Mouse (Mus musculus) splenic B cell, adult 2 months (primary cell): ENCODE measurements around the gene Ufsp1.
"Not testable (repeated sequence)": the region's sequence is repeated elsewhere in the genome, so short reads cannot be mapped to it uniquely, and the experiment has no call there.

ENCODE experiments used
- DNase-seq: peaks from one replicate; pipeline ENCODE4 v3.0.0-alpha.2; 2011; ENCODE audit warnings: low read depth, low spot score
- H3K27me3 ChIP-seq: 2 replicates; pipeline ENCODE4 v1.6.1; 2012; ENCODE audit warnings: mild to moderate bottlenecking, low read length, moderate library complexity, mixed read lengths; ENCODE audit not compliant: control insufficient read depth, poor library complexity, insufficient read depth, severe bottlenecking
- H3K36me3 ChIP-seq: 2 replicates; pipeline ENCODE4 v1.6.1; 2012; ENCODE audit warnings: mild to moderate bottlenecking, low read length, moderate library complexity, mixed read lengths; ENCODE audit not compliant: control insufficient read depth, poor library complexity, insufficient read depth, severe bottlenecking

Ufsp1 gene

DNA sequence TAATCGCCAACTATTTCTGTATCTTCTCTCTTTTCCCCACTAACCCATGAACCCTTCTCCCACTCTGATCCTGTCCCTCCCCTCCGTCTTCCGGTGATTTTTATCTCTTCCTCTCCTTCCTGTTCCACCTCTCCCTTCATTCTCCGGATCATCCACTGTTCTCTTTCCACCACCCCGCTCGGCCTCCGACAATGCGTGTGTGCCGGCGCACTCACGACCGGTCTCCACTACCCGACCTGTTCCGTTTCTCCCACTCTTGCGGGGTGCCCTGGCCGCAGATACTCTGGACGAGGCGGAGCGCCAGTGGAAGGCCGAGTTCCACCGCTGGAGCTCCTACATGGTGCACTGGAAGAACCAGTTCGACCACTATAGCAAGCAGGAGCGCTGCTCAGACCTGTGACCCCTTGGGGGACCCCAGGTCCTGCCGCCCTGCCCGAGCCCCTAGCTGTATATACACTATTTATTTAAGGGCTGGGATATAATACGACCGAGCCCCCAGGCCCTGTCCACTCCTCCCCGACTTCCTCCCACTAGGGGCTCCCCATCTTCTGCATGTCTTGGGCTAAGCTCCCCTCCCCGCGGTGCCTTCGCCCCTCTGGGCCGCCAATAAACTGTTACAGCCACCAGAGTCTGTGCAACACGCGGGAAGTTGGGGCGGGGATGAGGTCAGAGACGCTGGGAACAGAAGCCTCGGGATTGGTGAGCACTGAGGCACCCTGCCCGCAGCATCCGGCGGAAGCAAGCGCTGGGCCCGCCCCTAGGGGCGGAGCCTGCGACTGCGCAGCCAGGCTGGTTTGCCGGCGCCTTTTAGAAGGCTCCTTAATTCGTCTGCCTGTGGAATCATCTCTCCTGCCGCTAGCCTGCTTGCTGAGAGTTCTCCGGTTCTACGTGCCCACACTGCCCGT is at the start of gene Ufsp1:
Ufsp1 (plus strand) TSS at position 791 of the 905 bp plus-strand sequence.
- Histone ChIP-seq H3K36me3 (peaks cover 13% of the 10 kb centered on the region), H3K27me3 (no peaks in the 10 kb centered on the region)
- peak; percentile 95 for DNase-seq

DNA sequence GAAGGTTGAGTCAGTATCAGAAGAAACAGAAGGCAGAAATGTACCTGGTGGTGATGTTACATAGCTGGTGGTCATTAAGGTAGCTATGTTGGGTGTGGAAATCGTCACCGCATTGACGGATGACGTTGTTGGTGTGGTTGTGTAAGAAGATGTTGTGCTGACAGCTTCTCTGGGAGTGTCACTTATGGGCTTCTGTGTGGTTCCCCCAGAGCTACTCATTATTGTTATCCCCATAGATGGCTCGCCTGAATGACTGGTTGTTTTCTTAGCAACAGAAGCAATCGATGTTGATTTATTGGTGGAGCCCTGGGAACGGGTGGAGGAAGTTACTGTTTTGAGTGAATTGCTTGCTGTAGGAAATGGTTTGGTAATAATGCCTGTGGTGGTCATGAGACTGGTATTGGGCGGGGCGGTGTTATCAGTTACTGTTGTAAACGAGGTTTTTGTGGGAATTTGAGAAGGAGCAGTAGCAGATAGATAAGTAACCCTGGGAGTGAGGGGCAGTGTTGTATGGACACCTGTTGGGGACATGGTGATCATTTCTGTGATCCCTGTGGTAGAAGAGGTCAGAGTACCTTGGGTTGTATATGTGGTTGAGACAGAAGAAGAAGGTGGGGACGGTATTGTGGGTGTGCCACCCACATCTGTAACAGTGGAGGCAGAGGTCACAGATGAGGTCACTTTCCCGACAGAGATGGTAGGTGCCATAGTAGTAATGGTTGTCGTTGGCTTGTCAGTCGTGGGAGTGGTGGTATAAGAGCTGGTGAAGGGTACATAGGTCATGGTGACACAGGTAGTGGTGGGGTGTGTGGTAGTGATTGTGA is 30.3 kb upstream of the Ufsp1 start:
- DNase-seq = no peak
- H3K27me3 ChIP-seq = no peaks in the 10 kb centered on the region
- H3K36me3 ChIP-seq = no peaks in the 10 kb centered on the region; the same call in 1 of the 2 replicates

DNA sequence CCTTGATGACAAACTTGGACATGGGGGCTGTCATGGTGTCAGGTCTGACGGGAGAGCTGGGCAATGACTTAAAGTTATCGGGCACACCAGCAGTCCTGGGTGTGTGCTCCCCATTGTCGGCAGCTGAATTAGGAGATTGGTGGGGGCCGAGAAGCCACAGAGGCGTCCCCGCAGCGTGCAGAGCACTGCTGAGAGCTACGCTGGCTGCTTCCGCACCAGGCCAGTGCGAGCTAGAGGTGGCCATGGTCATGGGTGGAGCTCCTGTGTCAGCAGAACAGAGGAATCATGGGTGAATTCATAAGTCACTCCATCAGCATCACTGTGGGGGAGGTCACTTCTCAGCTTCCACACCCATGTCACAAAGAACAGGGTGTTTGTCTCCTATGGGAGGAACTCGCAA is 29.6 kb upstream of the Ufsp1 start:
- Histone ChIP-seq H3K36me3 (no peaks in the 10 kb centered on the region; the same call in 1 of the 2 replicates), H3K27me3 (no peaks in the 10 kb centered on the region)
- DNase-seq = no peak

DNA sequence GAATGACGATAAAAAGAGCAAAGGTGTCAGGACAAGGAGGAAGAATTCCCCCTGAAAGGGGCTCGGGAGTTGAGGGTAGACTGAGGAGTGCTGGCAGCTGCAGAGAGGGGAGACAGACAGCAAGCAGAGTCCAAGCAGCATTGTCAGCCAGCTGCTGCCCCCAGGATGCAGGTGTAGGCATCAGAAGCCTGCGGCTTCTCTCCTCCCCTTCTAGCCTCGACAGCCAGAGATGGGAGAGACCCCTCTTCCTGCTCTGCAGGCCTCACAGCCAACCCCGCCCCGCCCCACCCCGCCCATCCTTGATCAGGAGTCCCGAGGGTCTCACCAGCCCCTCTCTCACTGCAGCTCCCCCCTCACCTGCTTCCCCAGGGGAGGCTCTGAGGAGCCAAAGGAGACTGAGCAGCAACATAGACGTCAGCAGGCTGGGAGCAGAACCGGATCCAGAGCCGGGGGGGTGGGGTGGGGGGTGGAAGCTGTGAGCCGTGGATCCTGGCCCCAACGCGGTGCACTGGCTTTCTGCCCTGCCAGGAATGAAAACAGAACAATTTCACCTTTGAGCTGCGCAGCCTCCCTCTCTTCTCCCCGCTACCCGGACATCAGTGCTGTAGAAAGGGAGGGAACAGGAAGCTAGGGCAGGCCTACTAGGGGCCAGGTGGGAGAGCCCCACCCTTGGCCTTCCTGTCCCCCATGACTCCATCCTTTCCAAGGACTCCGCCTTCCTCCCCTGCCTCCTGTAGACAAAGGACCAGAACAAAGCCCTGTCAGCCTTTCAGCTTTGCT is 26.1 kb upstream of the Ufsp1 start:
- no peaks in the 10 kb centered on the region for H3K27me3 ChIP-seq
- peak; percentile 63 for DNase-seq
- H3K36me3 ChIP-seq = no peaks in the 10 kb centered on the region; the same call in 1 of the 2 replicates

DNA sequence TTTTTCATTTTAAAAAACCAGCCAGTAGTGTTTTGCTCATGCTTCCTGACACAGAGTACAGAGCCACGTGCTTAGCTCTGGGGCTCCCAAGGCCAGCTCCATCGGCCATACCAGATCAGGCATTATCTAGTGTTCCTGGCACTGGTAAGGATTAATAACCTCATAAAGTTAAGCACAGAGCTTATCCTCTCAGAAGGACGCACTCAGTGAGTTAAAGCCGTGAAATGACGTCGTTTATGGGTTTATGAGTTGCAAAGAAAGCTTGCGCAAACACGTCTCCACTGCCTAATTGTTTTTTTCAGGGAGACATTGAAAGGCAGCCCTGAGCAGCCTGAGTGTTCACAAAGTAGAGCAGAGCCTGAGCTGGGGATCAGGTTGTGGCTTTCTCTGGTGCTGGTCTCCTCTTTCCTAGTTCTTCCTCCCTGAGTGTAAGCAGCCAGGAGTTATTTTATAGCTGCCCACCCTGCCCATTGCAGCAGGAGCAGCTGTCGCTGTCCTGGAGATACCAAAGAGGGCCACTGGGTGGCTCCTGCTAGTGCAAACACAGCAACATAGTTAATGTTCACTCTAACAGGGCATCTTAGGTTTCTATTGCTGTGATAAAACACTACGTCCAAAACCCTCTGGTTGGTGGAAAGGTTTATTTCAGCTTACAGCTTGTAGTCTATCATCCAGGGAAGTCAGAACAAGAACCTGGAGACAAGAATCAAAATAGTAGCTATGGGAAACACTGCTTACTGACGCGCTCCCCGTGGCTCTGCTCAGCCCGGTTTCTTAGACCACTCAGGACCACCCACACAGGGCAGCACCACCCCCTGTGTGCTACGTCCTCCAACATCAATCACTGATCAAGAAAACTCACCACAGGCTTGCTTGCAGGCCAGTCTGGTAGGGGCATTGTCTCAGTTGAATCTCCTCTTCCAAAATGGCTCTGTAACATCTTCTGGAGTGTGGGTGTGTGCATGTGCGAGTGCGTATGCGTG is 16.8 kb upstream of the Ufsp1 start:
- Histone ChIP-seq H3K36me3 (no peaks in the 10 kb centered on the region), H3K27me3 (no peaks in the 10 kb centered on the region)
- no peak for DNase-seq

DNA sequence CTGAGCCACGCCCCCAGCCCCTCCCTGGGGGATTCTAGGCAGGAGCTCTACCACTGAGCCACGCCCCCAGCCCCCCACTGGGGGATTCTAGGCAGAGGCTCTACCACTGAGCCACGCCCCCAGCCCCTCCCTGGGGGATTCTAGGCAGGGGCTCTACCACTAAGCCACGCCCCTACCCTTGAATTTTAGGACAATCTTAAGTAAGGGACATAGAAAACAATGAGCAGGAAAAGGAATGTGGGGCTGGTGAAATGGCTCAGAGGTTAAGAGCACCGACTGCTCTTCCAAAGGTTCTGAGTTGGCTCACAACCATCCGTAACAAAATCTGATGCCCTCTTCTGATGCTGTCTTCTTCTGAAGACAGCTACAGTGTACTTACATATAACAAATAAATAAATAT is 10.0 kb upstream of the Ufsp1 start:
- not testable (repeated sequence) for H3K36me3 ChIP-seq, DNase-seq, H3K27me3 ChIP-seq

DNA sequence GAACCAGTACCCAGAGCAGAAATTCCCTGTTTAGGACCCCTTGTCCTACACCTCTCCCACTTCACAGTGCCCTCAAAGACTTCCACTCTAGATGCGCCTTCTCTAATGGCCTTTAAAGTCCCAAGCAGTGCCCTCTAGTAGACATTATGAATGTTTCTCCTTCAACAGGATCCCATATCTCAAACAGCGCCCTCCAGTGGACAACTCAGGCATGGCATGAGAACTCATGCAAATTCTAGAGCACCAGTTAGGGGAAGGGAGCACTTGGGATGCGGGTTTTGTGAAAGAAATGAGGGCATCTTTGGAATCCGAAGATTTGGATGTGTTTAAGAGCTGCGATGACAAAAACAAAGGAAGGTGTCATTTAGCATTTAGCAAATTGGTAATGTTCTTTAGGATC is 9.4 kb upstream of the Ufsp1 start:
- DNase-seq = peak; percentile 79
- H3K36me3 ChIP-seq = no peaks in the 10 kb centered on the region
- no peaks in the 10 kb centered on the region for H3K27me3 ChIP-seq

DNA sequence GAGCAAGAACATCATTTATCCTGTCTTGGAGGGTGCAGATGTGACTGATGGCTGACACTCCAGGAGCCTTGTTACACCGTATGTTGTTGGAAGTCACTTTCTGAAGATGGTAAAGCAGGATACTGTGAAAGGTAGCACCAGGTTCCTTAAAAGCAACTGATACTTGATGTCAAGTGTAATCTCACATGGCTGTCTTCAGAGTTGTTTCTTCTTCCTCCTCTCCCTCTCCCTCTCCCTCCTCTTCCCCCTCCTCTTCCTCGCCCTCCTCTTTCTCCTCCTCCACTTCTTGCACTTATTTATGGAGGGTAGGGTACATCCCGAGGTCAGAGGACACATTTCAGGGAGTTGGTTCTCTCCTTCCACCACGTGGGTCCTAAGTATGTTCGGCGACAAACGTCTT is 8.4 kb upstream of the Ufsp1 start:
- DNase-seq = no peak
- Histone ChIP-seq H3K36me3 (no peaks in the 10 kb centered on the region), H3K27me3 (no peaks in the 10 kb centered on the region)

DNA sequence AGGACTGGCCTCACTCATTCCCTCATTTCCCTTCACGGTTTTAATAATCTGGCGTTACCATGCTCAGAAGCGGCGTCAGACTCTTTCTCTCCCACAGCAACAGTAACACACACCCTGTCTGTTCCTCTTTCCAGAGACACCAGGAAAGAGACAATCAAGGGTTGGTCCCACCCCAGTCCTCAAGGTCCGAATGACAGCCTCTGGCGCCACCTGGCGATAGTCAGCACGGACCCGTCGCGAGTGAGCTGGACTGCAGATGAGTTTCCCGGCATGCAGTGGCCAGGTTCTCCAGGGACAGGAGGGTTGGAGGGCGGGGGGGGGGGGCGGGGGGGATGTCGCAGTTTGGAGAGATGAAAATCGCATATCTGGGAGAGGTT is 7.8 kb upstream of the Ufsp1 start:
- peak; percentile 92 for DNase-seq
- no peaks in the 10 kb centered on the region for H3K36me3 ChIP-seq

DNA sequence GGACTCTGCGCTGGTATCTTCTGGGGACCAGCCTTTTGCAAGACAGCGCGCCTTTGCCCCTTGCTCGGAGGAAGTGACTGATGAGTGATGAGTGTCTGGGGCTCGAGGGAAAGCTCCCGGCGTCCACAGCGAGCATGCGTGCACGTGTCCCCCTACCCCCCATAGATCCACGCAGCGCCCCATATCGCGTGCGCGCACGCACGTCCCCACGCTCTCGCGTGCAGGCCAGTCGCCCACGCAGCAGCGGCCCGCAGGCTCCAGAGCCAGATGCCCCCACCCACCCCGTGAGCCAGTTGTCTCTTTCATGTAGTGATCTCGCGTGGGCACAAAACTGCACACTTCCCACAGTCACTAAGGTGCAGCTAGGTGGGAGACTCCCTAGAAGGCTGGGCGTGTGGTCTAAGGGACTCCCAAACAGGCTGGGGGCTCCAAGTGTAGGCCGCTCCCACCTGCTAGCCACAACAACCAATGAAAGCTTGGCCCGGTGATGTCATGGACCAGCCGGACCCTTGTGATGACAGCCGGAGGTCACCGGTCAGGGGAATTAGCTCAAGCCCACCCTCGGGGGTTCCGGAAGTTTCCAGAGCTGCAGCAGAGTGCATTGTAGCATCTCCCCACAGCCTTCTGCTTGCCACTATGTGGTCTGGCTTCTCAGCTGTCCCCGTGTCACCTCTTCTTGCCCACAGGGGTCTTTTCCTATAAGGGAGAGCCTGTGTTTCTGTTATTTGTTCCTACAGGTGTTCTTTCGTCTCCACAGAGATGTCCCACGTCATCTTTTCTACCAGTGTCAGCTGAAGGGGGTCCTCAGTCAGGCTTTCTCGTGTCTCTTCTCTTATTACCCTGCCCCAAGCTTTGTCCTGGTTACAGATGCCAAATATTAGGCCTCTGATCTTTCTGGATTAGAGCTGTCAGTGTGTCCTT is 7.1 kb upstream of the Ufsp1 start, which contains the start of gene Ache:
Ache (plus strand) TSS at position 488 of the 921 bp plus-strand sequence.
- H3K27me3 ChIP-seq = no peaks in the 10 kb centered on the region
- DNase-seq = peak; percentile 44
- H3K36me3 ChIP-seq = no peaks in the 10 kb centered on the region

More for the DNA sequence above, 7.8 kb upstream of the Ufsp1 start:
- no peaks in the 10 kb centered on the region for H3K27me3 ChIP-seq

DNA sequence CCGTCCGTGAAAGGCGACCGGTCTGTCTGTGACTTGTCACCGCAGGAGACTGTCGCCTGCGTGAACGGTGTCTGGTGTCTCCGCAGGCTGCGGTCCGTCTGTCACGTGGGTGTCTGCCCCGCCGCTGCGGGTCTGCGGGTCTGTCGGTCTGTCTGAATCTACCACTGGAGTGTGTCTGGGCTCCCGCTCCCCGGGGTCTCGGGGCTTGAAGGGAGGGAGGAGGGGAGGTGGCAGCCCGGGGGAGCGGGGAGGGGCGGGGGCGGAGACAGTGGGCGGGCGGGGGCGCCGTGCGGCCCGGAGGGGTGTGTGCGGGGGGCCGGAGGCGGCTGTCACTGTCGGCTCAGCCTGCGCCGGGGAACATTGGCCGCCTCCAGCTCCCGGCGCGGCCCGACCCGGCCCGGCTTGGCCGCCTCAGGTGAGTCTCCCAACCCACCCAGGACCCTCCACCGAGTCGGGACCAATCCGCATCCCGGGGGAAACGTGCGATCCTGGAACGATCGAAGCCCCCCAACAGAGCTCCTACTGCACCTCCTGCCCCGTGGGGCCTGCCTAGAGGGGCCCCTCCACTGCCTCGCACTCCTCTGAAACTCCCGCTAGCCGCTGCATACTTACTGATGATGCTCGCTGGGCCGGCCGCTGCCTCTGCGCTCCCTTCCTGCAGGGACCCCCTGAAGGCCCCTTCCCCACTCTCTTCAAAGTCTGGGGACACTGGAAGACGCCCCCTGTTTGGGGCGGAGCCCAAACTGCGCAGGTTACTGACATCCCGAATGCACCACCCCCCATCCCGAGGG is 6.3 kb upstream of the Ufsp1 start:
- Histone ChIP-seq H3K27me3 (no peaks in the 10 kb centered on the region), H3K36me3 (no peaks in the 10 kb centered on the region)
- DNase-seq = no peak

DNA sequence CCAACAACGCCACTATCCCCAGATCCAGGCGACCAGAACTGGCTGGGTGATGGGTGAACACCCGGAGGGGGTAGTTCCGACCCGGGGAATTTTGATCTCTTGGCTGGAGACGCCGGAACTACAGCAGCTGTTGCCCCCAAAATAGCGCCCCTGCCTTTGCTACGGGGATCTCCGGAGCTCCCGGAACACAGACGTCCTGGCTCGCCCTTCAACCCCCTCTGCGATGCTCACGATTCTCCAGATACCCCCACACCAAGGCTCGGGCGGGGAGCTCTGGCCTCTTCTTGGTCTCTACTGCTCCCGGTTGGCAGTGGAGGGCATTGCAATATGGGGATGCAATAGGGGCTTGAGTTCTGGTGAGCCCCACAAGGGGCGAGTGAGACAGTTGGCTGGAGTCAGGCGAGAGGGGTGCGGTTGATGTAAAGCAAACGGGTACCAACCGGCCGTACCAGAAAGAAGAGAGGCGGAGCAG is 5.4 kb upstream of the Ufsp1 start:
- no peaks in the 10 kb centered on the region for H3K36me3 ChIP-seq
- DNase-seq = peak; percentile 59

More for the DNA sequence above, 5.4 kb upstream of the Ufsp1 start:
- H3K27me3 ChIP-seq = no peaks in the 10 kb centered on the region
